Mouse (Mus musculus) intestine, embryonic 15.5 days (tissue): ENCODE measurements around the gene Otos. TPM values are rescaled to one million over a fixed set of nuclear protein-coding genes. Genes with fewer than 3 reads are reported as not detected.

Source experiments
- polyA plus RNA-seq: library from polyadenylated mRNA; unstranded; fragments of >200 nt; fragmentation: Nextera tagmentation; extraction: Ambion mirVana; gene quantifications from 2 replicates; pipeline ENCODE4 v1.2.1, GENCODE M21; 2015

Otos gene
- polyA plus RNA-seq, 1 experiment from 2014 or later, result 0.15 TPM

Other genes starting within 250 kb of the Otos start
- gene Ndufa10, start 175.0 kb downstream of the Otos start, polyA plus RNA-seq, result 335 and 356 TPM in 2 replicates
- not detected in 2 replicates for gene Olfr1416, start 163.7 kb downstream of the Otos start, polyA plus RNA-seq
- gene Olfr1415, start 152.7 kb downstream of the Otos start, polyA plus RNA-seq, result not detected in 2 replicates
- not detected in 2 replicates for gene Olfr1414, start 130.2 kb downstream of the Otos start, polyA plus RNA-seq
- gene Olfr1413, start 77.5 kb downstream of the Otos start, polyA plus RNA-seq, result not detected in 2 replicates
- not detected in 2 replicates for gene Olfr1412, start 63.1 kb downstream of the Otos start, polyA plus RNA-seq
- gene Olfr1411, start 54.4 kb downstream of the Otos start, polyA plus RNA-seq, result not detected in 2 replicates
- gene Olfr1410, start 43.1 kb downstream of the Otos start, polyA plus RNA-seq, result not detected in 2 replicates
- gene Olfr12, start 31.1 kb downstream of the Otos start, polyA plus RNA-seq, result not detected in 2 replicates
- gene Cops9, start 6.9 kb downstream of the Otos start, polyA plus RNA-seq, result 364 and 407 TPM in 2 replicates
- 36.8 and 37.7 TPM in 2 replicates for gene Gpc1, start 182.8 kb upstream of the Otos start, polyA plus RNA-seq